Mouse (Mus musculus): ENCODE data around the gene Pak6.

DNA sequence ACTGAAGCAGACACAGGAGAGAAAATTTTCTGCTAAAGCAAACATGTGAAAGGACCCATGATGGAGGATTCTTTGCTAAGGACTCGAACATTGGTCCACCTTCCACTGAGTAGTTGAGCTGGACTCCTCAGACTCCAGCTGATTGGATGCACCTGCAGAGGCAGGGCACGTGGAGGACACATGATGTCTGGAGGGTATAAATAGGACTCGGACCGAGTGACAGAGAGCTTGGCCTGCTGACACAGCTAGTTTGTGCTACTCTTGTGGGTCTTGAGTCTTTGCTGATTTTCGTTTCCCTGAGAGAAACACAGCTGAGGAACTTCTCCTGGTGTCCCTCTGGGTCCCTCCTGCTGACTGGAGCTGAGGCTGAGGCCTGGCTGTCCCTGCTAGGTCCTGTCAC, 16.4 kb upstream of the Pak6 start:
- TF ChIP-seq GATA1 (IDR thresholded peaks at IDR 0.05; ENCODE audit: low read length) (no peak), TAL1 (IDR thresholded peaks at IDR 0.05; ENCODE audit: low read length) (no peak)
